Mouse (Mus musculus): ENCODE results near the gene Gpr153. TPM values are rescaled to one million over a fixed set of nuclear protein-coding genes. Genes with fewer than 3 reads are reported as not detected.
A peak's percentile ranks its signal among the peaks of the same experiment; 100 is the strongest.

Gene Gpr153
- total and polyA plus RNA-seq, 2 experiments from 2014 or later, result 11.4 to 71.4 TPM

GRCm38 (mm10) chr4:152264177-152264530, 9.9 kb upstream of the Gpr153 start:
- ATAC-seq (0 out of 2 replicates have a peak, but pooled peaks have one; percentile 5), DNase-seq (no peak)
- Histone ChIP-seq H3K4me1 (ENCODE audit: insufficient read depth) (peaks cover 3% of the 10 kb centered on the region; the same call in 1 of the 2 replicates), H3K4me2 (ENCODE audit: low read depth) (no peak overlapping the region), H3K27me3 (ENCODE audit: insufficient read depth, low read length) (no peaks in the 10 kb centered on the region), H3K36me3 (ENCODE audit: insufficient read depth) (peaks cover 26% of the 10 kb centered on the region; the same call in 1 of the 2 replicates), H3K4me3 (ENCODE audit: low read depth, low read length) (no peak overlapping the region), H3K9ac (no peak overlapping the region), H3K27ac (ENCODE audit: low read depth, low read length) (peak overlapping the region; percentile 54; the same call in 1 of the 2 replicates), H3K9me3 (ENCODE audit: low read length) (no peaks in the 10 kb centered on the region)
- 51% methylated on average over 4 of the region's 4 CpGs for WGBS
- TF ChIP-seq CTCF (IDR thresholded peaks at IDR 0.05; ENCODE audit: low read depth), result no peak

DNA sequence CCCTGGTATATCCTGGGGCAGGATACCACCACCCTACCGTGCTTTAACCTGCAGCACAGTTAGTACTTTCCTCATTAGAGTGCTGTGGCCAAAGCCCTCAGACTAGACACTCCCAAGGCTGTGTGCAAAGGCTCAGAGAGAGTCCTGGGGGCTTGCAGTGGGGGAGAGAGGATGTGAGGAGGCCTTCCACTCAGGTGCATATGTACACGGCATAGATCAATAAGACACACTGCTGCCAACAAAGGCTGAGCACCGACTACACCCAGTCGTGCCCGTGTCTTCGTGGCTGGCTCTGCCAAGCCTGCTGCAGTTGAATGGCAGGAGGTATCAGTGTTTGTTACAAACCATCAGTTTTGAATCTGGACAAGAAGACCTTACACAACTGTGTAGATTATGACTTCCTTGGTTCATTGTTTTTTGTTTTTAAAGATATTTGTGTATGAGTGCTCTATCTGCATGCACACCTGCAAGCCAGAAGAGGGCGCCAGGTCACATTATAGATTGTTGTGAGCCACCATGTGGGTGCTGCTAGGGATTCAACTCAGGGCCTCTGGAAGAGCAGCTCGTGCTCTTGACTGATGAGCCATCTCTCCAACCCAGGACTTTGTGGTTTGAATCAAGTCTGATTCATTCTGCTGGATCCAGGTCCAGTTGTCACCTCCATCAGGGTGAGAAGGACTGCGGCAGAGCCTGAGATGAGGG, 9.0 kb upstream of the Gpr153 start:
- Histone ChIP-seq H3K4me3 (ENCODE audit: low read depth, low read length) (no peak overlapping the region), H3K4me1 (ENCODE audit: insufficient read depth) (peaks cover 3% of the 10 kb centered on the region; the same call in 1 of the 2 replicates), H3K27ac (ENCODE audit: low read depth, low read length) (no peak overlapping the region), H3K36me3 (ENCODE audit: insufficient read depth) (peaks cover 25% of the 10 kb centered on the region; the same call in 1 of the 2 replicates), H3K27me3 (ENCODE audit: insufficient read depth, low read length) (no peaks in the 10 kb centered on the region), H3K4me2 (ENCODE audit: low read depth) (no peak overlapping the region), H3K9ac (no peak overlapping the region), H3K9me3 (ENCODE audit: low read length) (no peaks in the 10 kb centered on the region)
- 89% methylated on average over 9 of the region's 9 CpGs for WGBS
- TF ChIP-seq CTCF (IDR thresholded peaks at IDR 0.05; ENCODE audit: low read depth), result peak; percentile 43
- DNase-seq (no peak), ATAC-seq (no peak)

- Histone ChIP-seq H3K36me3 (ENCODE audit: insufficient read depth) (peaks cover 18% of the 10 kb centered on the region; the same call in 1 of the 2 replicates), H3K4me1 (ENCODE audit: insufficient read depth) (peaks cover 3% of the 10 kb centered on the region; the same call in 1 of the 2 replicates), H3K27ac (ENCODE audit: low read depth, low read length) (no peak overlapping the region), H3K9ac (no peak overlapping the region), H3K27me3 (ENCODE audit: insufficient read depth, low read length) (no peaks in the 10 kb centered on the region), H3K4me3 (ENCODE audit: low read depth, low read length) (no peak overlapping the region), H3K4me2 (ENCODE audit: low read depth) (no peak overlapping the region), H3K9me3 (ENCODE audit: low read length) (no peaks in the 10 kb centered on the region)
- TF ChIP-seq CTCF (IDR thresholded peaks at IDR 0.05; ENCODE audit: low read depth), result no peak
- DNase-seq (no peak), ATAC-seq (peak; percentile 2; the same call in 1 of the 2 replicates)
- 40% methylated on average over 5 of the region's 5 CpGs for WGBS
Measured at GRCm38 (mm10) chr4:152265791-152266190, 8.2 kb upstream of the Gpr153 start.

DNA sequence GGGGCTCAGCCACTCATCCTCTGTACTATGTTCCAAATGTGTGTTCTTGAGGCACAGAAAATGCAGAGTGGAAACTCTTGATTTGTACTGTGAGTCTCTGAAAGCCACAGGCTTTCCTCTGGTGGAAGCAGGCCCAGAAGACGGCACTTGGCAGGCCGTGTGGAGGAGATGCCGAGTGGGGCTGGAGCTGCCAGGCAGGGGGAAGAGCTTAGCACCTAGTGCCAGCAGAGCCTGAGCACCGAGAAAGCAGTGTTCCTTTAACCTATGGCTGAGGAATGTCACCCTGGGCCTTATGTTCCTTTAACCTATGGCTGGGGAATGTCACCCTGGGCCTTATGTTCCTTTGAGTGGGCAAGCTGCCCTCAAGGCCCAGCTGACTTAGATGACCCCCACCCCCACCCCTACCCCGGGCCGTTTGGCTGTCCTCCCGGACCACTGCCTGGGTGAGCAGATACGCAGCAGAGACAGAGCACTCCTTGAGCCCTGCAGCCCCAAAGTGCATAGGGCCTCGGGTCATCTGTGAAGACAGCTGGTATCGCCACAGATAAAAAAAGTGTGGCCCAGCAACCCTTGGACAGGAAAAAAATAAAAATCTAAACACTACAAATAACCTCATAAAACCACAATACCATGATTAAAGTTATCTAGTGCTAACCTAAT, 7.7 kb upstream of the Gpr153 start:
- TF ChIP-seq CTCF (IDR thresholded peaks at IDR 0.05; ENCODE audit: low read depth), result no peak
- Histone ChIP-seq H3K36me3 (ENCODE audit: insufficient read depth) (peaks cover 13% of the 10 kb centered on the region; the same call in 1 of the 2 replicates), H3K4me1 (ENCODE audit: insufficient read depth) (peaks cover 3% of the 10 kb centered on the region; the same call in 1 of the 2 replicates), H3K27me3 (ENCODE audit: insufficient read depth, low read length) (no peaks in the 10 kb centered on the region), H3K4me3 (ENCODE audit: low read depth, low read length) (no peak overlapping the region), H3K9ac (no peak overlapping the region), H3K9me3 (ENCODE audit: low read length) (no peaks in the 10 kb centered on the region), H3K4me2 (ENCODE audit: low read depth) (no peak overlapping the region), H3K27ac (ENCODE audit: low read depth, low read length) (peak overlapping the region; percentile 15; the same call in 1 of the 2 replicates)
- DNase-seq (peak; percentile 65), ATAC-seq (peak; percentile 50; the same call in 1 of the 2 replicates)
- WGBS, result 44% methylated on average over 10 of the region's 10 CpGs

DNA sequence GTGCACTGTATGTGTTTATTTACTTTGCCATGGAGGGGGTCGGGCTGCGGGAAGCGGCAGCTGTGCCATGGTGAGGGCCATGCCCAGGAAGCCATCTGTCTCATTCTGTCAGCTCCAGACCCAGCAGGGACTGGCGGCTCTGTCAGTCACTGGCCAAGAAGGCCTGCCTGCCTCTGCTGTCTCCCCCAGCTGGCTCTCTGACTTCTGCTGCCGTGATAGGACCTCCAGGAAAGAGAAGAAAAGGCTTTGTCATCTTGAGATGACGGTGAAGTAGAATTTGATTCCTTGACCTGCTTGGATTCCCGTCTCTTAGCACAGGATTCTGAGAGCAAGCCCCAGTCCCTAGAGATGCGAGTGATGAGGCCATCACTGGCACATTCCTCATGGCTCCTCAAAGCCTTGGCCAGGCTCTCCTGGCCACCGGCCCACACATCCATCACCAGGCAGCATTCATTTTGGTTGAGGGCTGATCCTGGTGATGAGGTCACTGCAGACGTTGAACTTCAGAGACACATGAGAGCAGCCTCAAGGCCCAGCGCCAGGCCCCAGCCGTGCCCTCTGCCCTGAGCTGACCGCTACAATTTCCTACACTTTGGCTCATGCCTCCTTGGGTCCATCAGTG, 6.2 kb upstream of the Gpr153 start:
- H3K4me3 ChIP-seq (ENCODE audit: low read depth, low read length), result no peak overlapping the region
- no peak overlapping the region for H3K27ac ChIP-seq (ENCODE audit: low read depth, low read length)
- H3K36me3 ChIP-seq (ENCODE audit: insufficient read depth), result peaks cover 7% of the 10 kb centered on the region; the same call in 1 of the 2 replicates
- H3K27me3 ChIP-seq (ENCODE audit: insufficient read depth, low read length), result no peaks in the 10 kb centered on the region
- TF ChIP-seq CTCF (IDR thresholded peaks at IDR 0.05; ENCODE audit: low read depth), result no peak
- no peaks in the 10 kb centered on the region for H3K9me3 ChIP-seq (ENCODE audit: low read length)
- H3K4me2 ChIP-seq (ENCODE audit: low read depth), result no peak overlapping the region
- no peak overlapping the region for H3K9ac ChIP-seq
- ATAC-seq, result peak; percentile 50; the same call in 1 of the 2 replicates
- no peak for DNase-seq
- peaks cover 3% of the 10 kb centered on the region; the same call in 1 of the 2 replicates for H3K4me1 ChIP-seq (ENCODE audit: insufficient read depth)
- 64% methylated on average over 13 of the region's 13 CpGs for WGBS

DNA sequence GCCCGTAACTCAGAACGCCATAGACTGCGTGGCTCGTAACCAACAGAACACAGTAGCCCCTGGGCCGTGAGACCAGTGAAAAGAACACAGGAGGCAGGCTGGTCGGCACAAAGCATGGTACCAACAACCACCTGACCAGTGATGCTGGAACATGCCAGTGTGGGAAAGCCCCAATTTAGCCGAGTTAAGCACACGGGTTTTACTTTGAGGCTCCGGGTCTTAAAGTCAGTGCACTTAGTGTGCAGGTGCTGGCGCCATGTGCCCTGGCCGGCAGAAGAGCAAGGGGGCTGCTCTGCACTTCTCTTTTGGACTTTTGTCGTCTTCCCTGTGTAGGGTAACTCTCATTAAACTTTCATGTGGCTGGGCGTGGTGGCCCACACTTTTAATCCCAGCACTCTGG, 4.1 kb upstream of the Gpr153 start:
- Histone ChIP-seq H3K27ac (ENCODE audit: low read depth, low read length) (no peak overlapping the region), H3K4me1 (ENCODE audit: insufficient read depth) (peaks cover 3% of the 10 kb centered on the region; the same call in 1 of the 2 replicates), H3K4me2 (ENCODE audit: low read depth) (no peak overlapping the region), H3K27me3 (ENCODE audit: insufficient read depth, low read length) (peaks cover 1% of the 10 kb centered on the region; the same call in 1 of the 2 replicates), H3K4me3 (ENCODE audit: low read depth, low read length) (no peak overlapping the region), H3K9ac (no peak overlapping the region), H3K9me3 (ENCODE audit: low read length) (no peaks in the 10 kb centered on the region), H3K36me3 (ENCODE audit: insufficient read depth) (peaks cover 4% of the 10 kb centered on the region; the same call in 1 of the 2 replicates)
- 89% methylated on average over 13 of the region's 13 CpGs for WGBS
- ATAC-seq, result no peak
- TF ChIP-seq CTCF (IDR thresholded peaks at IDR 0.05; ENCODE audit: low read depth), result no peak
- no peak for DNase-seq
